Mouse (Mus musculus) intestine, postnatal 0 days (tissue): ENCODE data around the gene BC003965. TPM values are rescaled to one million over a fixed set of nuclear protein-coding genes. Genes with fewer than 3 reads are reported as not detected.

Experiments
- ATAC-seq: fragments of 200-750 bp; cut with Nextera tagmentation; 2 replicates; pipeline ENCODE4 v1.8.0; 2017; ENCODE audit warnings: mild to moderate bottlenecking, moderate TSS enrichment, moderate library complexity
- H3K27ac ChIP-seq: fragments of 300-500 bp; sonication (generic); 2 replicates; pipeline ENCODE4 v1.5.1; 2014; ENCODE audit warnings: mild to moderate bottlenecking, low read depth, low read length, moderate library complexity
- H3K27me3 ChIP-seq: fragments of 300-500 bp; sonication (generic); replicated peaks from 2 replicates; pipeline ENCODE4 v1.6.1; 2014; ENCODE audit warnings: low read length, mixed read lengths; ENCODE audit not compliant: control insufficient read depth, insufficient read depth
- H3K36me3 ChIP-seq: fragments of 300-500 bp; sonication (generic); 2 replicates; pipeline ENCODE4 v1.6.1; 2014; ENCODE audit warnings: mild to moderate bottlenecking, moderate library complexity; ENCODE audit not compliant: control insufficient read depth, insufficient read depth
- H3K4me1 ChIP-seq: fragments of 300-500 bp; sonication (generic); replicated peaks from 2 replicates; pipeline ENCODE4 v1.6.1; 2014; ENCODE audit warnings: antibody characterized with exemption, low read length, mixed read lengths; ENCODE audit not compliant: control insufficient read depth, insufficient read depth
- H3K4me2 ChIP-seq: fragments of 300-500 bp; sonication (generic); replicated peaks from 2 replicates; pipeline ENCODE4 v1.6.1; 2014; ENCODE audit warnings: low read depth, mild to moderate bottlenecking, moderate library complexity
- H3K4me3 ChIP-seq: fragments of 300-500 bp; sonication (generic); 2 replicates; pipeline ENCODE4 v1.5.1; 2014; ENCODE audit warnings: low read depth, low read length
- H3K9ac ChIP-seq: fragments of 300-500 bp; sonication (generic); 2 replicates; pipeline ENCODE4 v1.6.1; 2014; ENCODE audit warnings: mild to moderate bottlenecking, low read depth, low read length
- H3K9me3 ChIP-seq: fragments of 300-500 bp; sonication (generic); 2 replicates; pipeline ENCODE4 v1.6.1; 2016; ENCODE audit warnings: mixed run types; ENCODE audit not compliant: control insufficient read depth
- CTCF ChIP-seq: sonication (generic); IDR thresholded peaks from 2 replicates; pipeline ENCODE4 v1.5.1; 2016; ENCODE audit warnings: low read depth, mild to moderate bottlenecking, control low read depth, antibody characterized with exemption, moderate library complexity
- WGBS: fragments of 180-500 bp; shearing (Covaris S2); extraction: QIAGEN DNeasy Blood & Tissue Kit; methylation state at CpG from one replicate; pipeline ENCODE4 v1.1.7; 2014; 5-methylcytosine and 5-hydroxymethylcytosine counted together
- polyA plus RNA-seq: library from polyadenylated mRNA; unstranded; fragments of >200 nt; fragmentation: Nextera tagmentation; extraction: Ambion mirVana; gene quantifications from 2 replicates; pipeline ENCODE4 v1.2.1, GENCODE M21; 2015

BC003965 gene
- polyA plus RNA-seq, 1 experiment from 2014 or later: 17.5 TPM

DNA sequence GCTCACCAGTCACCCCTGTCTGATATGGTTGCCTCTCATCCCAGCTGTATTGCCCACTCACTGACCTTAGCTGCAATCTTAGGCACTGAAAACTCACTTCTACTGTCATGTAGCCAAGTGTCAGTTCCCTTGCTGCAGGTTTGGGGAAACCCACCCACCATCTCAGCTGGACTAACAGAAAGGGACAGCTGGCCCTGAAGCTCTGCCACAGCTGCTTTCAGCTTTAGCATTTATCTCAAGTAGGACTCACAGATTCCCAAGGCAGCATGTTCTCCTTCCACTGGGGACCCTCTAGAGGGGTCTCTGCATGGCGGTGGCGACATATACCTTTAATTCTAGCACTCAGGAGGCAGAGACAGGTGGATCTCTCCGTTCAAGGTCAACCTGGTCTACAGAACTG, 19.6 kb upstream of the BC003965 start:
- TF ChIP-seq CTCF: no peak
- ATAC-seq: no peak
- no peak overlapping the region for H3K4me2 ChIP-seq
- H3K36me3 ChIP-seq: peaks cover 28% of the 10 kb centered on the region
- H3K4me1 ChIP-seq: no peaks in the 10 kb centered on the region
- H3K27me3 ChIP-seq: no peaks in the 10 kb centered on the region
- WGBS: 89% methylated on average over 3 of the region's 3 CpGs
- no peaks in the 10 kb centered on the region for H3K9me3 ChIP-seq
- H3K27ac ChIP-seq: no peak overlapping the region
- no peak overlapping the region for H3K9ac ChIP-seq
- H3K4me3 ChIP-seq: no peak overlapping the region

DNA sequence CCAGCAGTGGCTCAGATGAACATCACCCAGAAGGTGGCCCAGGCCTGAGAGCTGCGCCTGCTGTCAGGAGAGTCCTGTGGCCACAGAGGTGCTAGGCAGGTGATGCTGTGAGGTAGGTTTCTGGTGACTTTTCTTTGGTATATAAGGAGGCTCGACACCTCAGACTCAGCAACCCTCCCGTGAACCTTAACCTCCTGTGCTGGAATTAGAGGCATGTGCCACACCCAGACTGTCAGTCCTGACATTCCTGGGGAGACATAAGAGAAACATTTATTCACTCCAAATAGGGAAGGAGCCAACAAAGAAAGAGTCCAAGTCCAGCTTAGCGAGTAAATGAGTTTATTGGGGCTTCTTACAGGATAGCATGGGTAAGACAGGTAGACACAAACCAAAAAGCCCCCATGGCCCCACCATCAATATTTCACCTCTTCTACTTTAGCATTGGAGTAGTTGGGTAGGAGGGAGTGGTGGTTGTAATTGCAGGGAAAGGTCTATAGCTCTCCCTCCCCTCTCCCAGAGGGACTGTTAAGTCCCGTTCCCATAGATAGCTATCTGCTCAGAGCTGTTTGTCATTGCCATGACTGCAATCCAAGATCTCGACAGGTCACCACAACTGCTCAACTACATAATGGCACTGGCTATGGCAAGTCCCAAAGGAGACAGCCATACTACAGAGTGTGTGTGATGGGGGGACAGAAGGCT, 18.2 kb upstream of the BC003965 start:
- Histone ChIP-seq H3K36me3 (peaks cover 14% of the 10 kb centered on the region; the same call in 1 of the 2 replicates), H3K9ac (no peak overlapping the region), H3K9me3 (no peaks in the 10 kb centered on the region), H3K27me3 (no peaks in the 10 kb centered on the region), H3K4me2 (no peak overlapping the region), H3K27ac (no peak overlapping the region), H3K4me1 (no peaks in the 10 kb centered on the region), H3K4me3 (no peak overlapping the region)
- WGBS: 19% methylated on average over 6 of the region's 6 CpGs
- ATAC-seq: no peak
- no peak for TF ChIP-seq CTCF

DNA sequence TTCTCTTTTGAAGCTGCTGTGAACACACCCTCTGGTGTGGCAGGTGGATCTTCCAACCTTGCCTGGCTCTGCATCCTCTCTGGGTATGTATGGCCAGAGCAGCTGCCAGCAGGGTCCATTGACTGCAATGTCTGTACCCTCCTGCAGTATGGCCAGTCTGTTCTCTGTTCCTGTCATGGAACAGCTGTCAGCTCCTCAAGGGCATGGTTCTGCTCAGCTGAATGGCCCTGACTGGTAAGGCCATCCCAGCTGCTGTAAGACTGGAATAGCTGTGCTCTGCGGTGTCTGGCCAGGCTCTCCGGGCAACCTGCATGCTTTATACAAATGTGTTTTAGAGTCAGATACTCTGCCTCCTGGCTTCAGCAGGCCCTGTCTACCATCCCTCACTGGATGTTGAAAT, 14.6 kb upstream of the BC003965 start:
- TF ChIP-seq CTCF: no peak
- Histone ChIP-seq H3K36me3 (no peaks in the 10 kb centered on the region), H3K27me3 (no peaks in the 10 kb centered on the region), H3K4me3 (no peak overlapping the region), H3K9ac (no peak overlapping the region), H3K27ac (no peak overlapping the region), H3K9me3 (no peaks in the 10 kb centered on the region), H3K4me2 (no peak overlapping the region), H3K4me1 (no peaks in the 10 kb centered on the region)
- 95% methylated on average over 2 of the region's 2 CpGs for WGBS
- no peak for ATAC-seq

DNA sequence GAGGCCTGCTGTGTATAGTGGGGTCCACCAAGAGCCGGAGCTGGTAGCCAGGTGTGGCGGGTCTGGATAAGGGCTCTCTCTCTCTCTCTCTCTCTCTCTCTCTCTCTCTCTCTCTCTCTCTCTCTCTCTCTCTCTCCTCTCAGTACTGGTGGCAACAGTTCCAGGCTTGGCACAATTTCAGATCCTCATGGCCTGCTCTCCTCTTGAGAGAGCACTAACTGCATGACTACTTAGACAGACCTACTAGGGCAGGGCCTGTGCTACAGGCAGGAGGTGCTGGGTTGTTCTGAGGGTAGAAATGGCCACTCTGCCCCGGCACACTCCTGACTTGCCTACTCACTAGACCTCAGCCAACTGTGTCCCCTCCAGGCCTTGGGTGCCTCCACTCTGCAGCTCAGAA, 11.8 kb upstream of the BC003965 start:
- no peaks in the 10 kb centered on the region for H3K9me3 ChIP-seq
- H3K4me2 ChIP-seq: no peak overlapping the region
- no peaks in the 10 kb centered on the region for H3K4me1 ChIP-seq
- H3K4me3 ChIP-seq: no peak overlapping the region
- no peak overlapping the region for H3K9ac ChIP-seq
- 87% methylated on average over 3 of the region's 3 CpGs for WGBS
- no peak for ATAC-seq
- H3K27me3 ChIP-seq: no peaks in the 10 kb centered on the region
- TF ChIP-seq CTCF: no peak
- H3K36me3 ChIP-seq: no peaks in the 10 kb centered on the region
- no peak overlapping the region for H3K27ac ChIP-seq

DNA sequence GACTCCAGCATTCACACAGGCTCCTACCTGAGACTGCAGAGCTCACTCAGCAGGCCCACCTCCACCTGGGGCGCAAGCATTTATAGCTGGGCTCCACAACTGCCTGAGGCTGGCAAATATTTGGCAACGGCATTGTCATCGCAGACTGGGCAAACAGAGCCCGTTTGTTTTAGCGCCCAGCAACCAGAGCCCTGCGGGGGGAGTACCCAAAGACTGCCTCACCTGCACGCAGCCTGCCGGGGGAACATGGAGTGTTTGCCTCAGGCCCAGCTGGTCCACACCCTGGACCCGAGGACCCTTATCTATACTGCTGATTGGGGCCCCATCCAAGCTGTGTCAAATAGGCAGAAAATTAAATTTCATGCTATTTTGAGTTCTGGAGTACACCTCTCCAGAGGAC, 8.9 kb upstream of the BC003965 start, which contains the start of gene Gm38655:
Gene Gm38655 (minus strand): TSS at position 61 of the 400 bp plus-strand sequence.
- Histone ChIP-seq H3K9me3 (no peaks in the 10 kb centered on the region), H3K27ac (no peak within 1 kb of the TSS), H3K4me2 (no peak within 1 kb of the TSS), H3K4me1 (no peaks in the 10 kb centered on the region), H3K4me3 (no peak within 1 kb of the TSS), H3K27me3 (no peaks in the 10 kb centered on the region), H3K9ac (no peak within 1 kb of the TSS), H3K36me3 (no peaks in the 10 kb centered on the region)
- WGBS: 38% methylated on average over 9 of the region's 9 CpGs
- no peak for TF ChIP-seq CTCF
- no peak for ATAC-seq

DNA sequence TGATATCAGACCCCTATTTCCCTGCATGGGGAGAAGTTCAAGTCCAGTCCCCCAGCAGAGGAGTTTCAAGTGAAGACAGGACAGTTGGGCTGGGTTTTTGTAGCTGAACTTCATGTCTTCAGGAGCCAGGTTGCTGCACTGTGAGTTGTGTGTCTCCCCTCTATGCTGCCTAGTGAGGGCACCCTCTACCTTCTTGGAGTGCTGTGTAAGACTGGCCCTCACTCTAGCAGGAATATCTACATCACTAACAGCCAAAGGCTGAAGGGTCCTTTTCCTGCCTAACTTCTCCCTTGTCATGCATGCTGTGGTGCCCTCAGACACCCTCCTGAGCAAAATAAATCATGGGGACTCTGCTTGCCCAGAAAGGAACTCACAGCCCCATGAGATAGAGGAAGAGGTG, 1.1 kb upstream of the BC003965 start:
- Histone ChIP-seq H3K4me3 (no peak overlapping the region), H3K36me3 (no peaks in the 10 kb centered on the region), H3K4me2 (peak overlapping the region; percentile 95), H3K4me1 (peaks cover 2% of the 10 kb centered on the region; the same call in 1 of the 2 replicates), H3K27me3 (no peaks in the 10 kb centered on the region), H3K9ac (peak overlapping the region; percentile 13; the same call in 1 of the 2 replicates), H3K9me3 (no peaks in the 10 kb centered on the region), H3K27ac (no peak overlapping the region)
- ATAC-seq: no peak
- peak; percentile 38; the same call in 1 of the 2 replicates for TF ChIP-seq CTCF

DNA sequence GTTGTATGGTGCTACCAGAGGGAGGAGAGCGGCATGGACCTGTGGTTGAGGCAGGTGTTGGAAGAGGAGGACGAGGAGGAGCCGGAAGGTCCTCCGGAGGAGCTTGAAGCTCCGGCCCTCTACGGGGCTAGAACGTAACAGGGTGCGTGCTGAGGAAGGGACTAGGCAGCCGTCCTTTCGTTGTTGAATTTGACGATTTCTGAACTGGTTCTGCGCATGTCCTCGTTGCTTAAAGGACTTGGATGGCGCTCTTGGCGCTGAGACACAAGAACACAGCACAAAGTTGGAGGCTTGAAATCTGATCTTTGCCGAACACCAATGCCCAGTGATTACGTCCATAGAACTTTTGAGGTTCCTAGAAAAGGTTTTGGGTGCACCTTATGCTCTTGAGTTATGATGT, 607 bp downstream of the BC003965 start:
- ATAC-seq: peak; percentile 17; the same call in 1 of the 2 replicates
- WGBS: 8% methylated on average over 17 of the region's 17 CpGs

More for the DNA sequence above, 607 bp downstream of the BC003965 start:
- Histone ChIP-seq H3K4me1 (peaks cover 2% of the 10 kb centered on the region; the same call in 1 of the 2 replicates), H3K9me3 (no peaks in the 10 kb centered on the region), H3K9ac (peak overlapping the region; percentile 74), H3K27ac (peak overlapping the region; percentile 71), H3K27me3 (no peaks in the 10 kb centered on the region), H3K4me2 (peak overlapping the region; percentile 95), H3K4me3 (peak overlapping the region; percentile 89), H3K36me3 (no peaks in the 10 kb centered on the region)
- TF ChIP-seq CTCF: no peak
